Mouse (Mus musculus): ENCODE measurements around the gene Naa15. TPM values are rescaled to one million over a fixed set of nuclear protein-coding genes. Genes with fewer than 3 reads are reported as not detected.

Gene Naa15
- 100 to 1,000 TPM; 103 to 119 TPM for total RNA-seq (2023)

GRCm38 (mm10) chr3:51415098-51416072 lies at the start of gene Naa15:
Gene Naa15, plus strand, starts transcription at chr3:51415148.

DNA sequence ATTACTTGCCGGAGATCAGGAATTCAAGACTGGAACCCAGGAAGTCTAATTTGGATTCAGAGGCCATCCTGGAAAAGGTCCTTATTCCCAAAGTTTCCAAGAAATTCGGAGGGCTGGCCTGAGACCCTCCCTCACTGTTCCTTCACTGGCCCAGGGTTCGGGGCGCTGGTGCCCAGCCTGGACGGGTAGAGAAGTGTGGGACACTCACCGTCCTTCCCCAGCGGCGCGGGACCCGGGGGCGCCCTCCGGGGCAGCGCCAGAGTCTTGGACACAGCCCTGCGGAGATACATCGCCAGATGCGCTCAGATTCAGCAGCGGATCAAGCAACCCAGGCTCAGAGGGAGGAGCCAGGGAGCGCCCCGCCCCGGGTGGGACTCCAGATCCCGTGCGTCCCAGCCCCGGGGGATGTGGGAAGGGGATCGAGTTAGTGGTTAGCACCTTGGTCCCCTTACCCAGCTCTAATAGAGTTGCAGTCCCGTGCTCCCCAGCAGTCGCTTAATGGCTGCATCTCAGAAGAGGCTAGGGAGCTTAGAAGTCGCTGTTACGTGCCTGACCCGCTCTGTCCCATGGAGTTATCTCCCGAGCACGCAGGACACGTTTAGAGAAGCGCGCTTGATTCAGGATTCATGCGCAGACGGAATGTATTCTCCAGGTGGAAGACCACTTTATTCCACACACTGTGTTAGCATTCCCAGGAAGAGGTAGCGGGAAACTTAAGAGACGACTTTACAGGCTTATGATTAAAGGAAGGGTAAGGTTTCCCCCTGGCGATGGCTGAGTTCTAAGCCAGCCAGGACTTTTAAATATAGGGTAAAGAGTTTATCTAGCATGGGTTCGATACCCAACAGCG lies 18.5 kb upstream of the Naa15 start, which contains the start of gene Mgarp:
TSS of gene Mgarp (minus strand) at position 520 of the 850 bp plus-strand sequence.

GRCm38 (mm10) chr3:51408561-51409183 lies 6.3 kb upstream of the Naa15 start, which contains the start of gene Ndufc1:
Gene Ndufc1, minus strand, starts transcription at chr3:51408988.

GRCm38 (mm10) chr3:51483741-51484359 lies 68.9 kb downstream of the Naa15 start, which contains the start of gene Rab33b:
Gene Rab33b, plus strand, starts transcription at chr3:51483920.

Other genes with a start within 250 kb of the Naa15 start
- 1 to 10 TPM; 2.1 to 2.6 TPM for gene Noct, start 190.7 kb upstream of the Naa15 start, total RNA-seq (2023)
- gene Elf2, start 74.5 kb upstream of the Naa15 start, total RNA-seq (2023) = 100 to 1,000 TPM; 128 to 130 TPM
- not detected for gene Mgarp, start 18.4 kb upstream of the Naa15 start, total RNA-seq (2023)
- 10 to 100 TPM; 62.9 to 79.5 TPM for gene Ndufc1, start 6.2 kb upstream of the Naa15 start, total RNA-seq (2023)
- gene Rab33b, start 68.8 kb downstream of the Naa15 start, total RNA-seq (2023) = 10 to 100 TPM; 28.6 to 34.9 TPM
- gene Setd7, start 145.7 kb downstream of the Naa15 start, total RNA-seq (2023) = 10 to 100 TPM; 40.0 to 43.7 TPM
- 10 to 100 TPM; 12.7 to 14.3 TPM for gene Mgst2, start 245.2 kb downstream of the Naa15 start, total RNA-seq (2023)

Data from B cell, adult 67 days (primary cell).